Mouse (Mus musculus) left cerebral cortex, adult 11 months (tissue): ENCODE data around the gene Tas1r1.

Experiments used
- DNase-seq: peaks from one replicate; pipeline ENCODE4 v3.0.0; 2022; ENCODE audit warnings: low spot score

Gene Tas1r1

GRCm38 (mm10) chr4:151988014-151988341 lies 50.4 kb downstream of the Tas1r1 start:
- no peak for DNase-seq

- DNase-seq: no peak
These were observed 51.7 kb downstream of the Tas1r1 start for GRCm38 (mm10) chr4:151986650-151987049.

- DNase-seq: no peak
These were observed 52.5 kb downstream of the Tas1r1 start for GRCm38 (mm10) chr4:151985886-151986285.

GRCm38 (mm10) chr4:151983560-151983959 lies 54.8 kb downstream of the Tas1r1 start:
- no peak for DNase-seq

- DNase-seq: no peak
These were observed 55.3 kb downstream of the Tas1r1 start for GRCm38 (mm10) chr4:151983043-151983442.

GRCm38 (mm10) chr4:151981363-151981762 lies 57.0 kb downstream of the Tas1r1 start:
- no peak for DNase-seq

GRCm38 (mm10) chr4:151980699-151981098 lies 57.7 kb downstream of the Tas1r1 start:
- no peak for DNase-seq
